Mouse (Mus musculus) adrenal gland, postnatal 10 days (tissue): ENCODE results near the gene Pole4. TPM values are rescaled to one million over a fixed set of nuclear protein-coding genes. Genes with fewer than 3 reads are reported as not detected.
A peak's percentile ranks its signal among the peaks of the same experiment; 100 is the strongest.
"Not testable (repeated sequence)": the region's sequence is repeated elsewhere in the genome, so short reads cannot be mapped to it uniquely, and the experiment has no call there.

ENCODE experiments used
- DNase-seq: peaks from one replicate; pipeline ENCODE4 v3.0.0; 2021; ENCODE audit warnings: mixed read lengths
- total RNA-seq, 2 experiments: library from RNA; stranded (reverse); gene quantifications; 2 replicates each; pipeline ENCODE4 v1.2.3; 2021

Pole4 gene
- total RNA-seq, 2 experiments from 2014 or later: 37.9 to 41.8 TPM

DNA sequence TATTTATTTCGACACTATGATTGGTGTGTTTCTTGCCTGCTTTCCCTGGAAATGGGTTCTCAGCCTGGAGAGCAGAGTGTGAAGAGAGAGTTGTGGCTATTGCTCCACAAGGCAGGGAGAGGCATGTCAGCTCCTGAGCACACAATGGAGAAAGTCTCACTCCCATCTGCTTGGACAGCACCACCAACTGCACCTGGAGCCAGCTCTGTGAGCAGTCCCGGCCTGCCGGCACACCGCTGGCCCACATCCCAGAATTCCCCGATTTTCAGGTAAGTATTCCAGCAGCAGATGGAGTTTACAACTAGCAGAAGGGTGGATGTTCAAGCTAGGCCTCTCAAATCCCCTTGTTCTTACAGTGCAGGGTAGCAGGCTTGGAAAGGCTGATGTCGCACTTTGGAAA is 10.1 kb upstream of the Pole4 start:
- DNase-seq: no peak

GRCm38 (mm10) chr6:82714841-82715240 is 9.7 kb upstream of the Pole4 start:
- DNase-seq: no peak

GRCm38 (mm10) chr6:82714243-82714642 is 9.1 kb upstream of the Pole4 start:
- peak; percentile 88 for DNase-seq

GRCm38 (mm10) chr6:82707742-82708141 is 2.6 kb upstream of the Pole4 start:
- DNase-seq: no peak

DNA sequence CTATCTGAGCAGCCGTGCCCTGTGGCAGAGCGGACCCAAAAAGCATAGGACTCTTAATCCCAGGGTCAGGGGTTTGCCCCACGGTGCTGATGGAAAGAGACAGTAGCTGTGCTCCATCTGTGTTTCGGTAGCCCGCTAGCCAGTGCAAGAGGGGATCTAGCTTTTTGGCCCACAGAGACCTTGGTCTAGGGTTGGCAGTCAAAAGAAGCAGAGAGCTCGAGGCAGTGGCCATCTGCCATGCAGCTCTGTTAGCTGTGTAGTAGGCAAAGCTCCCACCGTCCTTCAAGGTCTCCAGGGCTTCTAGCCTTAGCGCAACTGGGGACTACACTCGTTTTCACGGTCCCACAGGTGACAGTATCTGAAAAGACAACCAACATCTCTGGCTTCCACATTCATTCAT is 2.1 kb upstream of the Pole4 start:
- no peak for DNase-seq

GRCm38 (mm10) chr6:82703710-82704109 is 1.5 kb downstream of the Pole4 start:
- DNase-seq: no peak

- peak; percentile 96 for DNase-seq
Observed at GRCm38 (mm10) chr6:82702593-82703017, 2.6 kb downstream of the Pole4 start.

- no peak for DNase-seq
Observed at GRCm38 (mm10) chr6:82701296-82701695, 3.9 kb downstream of the Pole4 start.

- DNase-seq: no peak
Observed at GRCm38 (mm10) chr6:82699831-82700230, 5.3 kb downstream of the Pole4 start.

DNA sequence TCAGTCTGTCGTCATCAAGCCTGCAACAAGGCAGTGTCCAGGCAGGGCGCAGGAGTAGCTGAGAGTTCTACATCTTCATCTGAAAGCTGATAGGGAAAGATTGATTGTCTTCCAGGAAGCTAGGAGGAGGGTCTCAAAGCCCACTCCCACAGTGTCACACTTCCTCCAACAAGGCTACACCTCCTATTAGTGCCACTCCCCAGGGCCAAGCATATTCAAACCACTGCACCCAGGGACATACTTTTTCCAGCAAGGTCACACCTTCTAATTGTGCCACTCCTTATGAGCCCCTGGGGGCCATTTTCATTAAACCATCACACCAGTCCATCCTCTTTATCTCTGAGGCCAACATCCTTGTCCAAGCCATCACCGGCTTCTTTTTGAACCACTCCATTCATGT is 8.4 kb downstream of the Pole4 start:
- no peak for DNase-seq

DNA sequence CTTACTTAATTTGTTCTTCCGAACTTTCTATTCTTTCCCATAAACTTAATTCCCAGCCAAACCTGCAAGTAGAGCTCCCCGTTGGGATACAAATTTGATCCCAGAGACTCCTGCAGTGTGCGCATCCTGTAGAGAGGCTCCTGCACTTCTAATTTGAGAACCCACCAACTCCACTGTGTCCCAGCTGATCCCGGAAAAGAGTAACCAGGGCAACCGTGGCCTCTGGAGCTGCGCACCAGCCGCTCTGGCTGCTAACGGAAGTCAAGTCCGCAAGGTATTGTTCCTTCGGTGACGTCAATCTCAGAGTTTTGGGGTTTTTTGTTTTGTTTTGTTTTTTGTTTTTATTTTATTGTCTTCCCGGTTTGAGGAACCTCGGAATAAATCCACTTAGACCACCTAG is 10.5 kb downstream of the Pole4 start:
- DNase-seq: no peak

DNA sequence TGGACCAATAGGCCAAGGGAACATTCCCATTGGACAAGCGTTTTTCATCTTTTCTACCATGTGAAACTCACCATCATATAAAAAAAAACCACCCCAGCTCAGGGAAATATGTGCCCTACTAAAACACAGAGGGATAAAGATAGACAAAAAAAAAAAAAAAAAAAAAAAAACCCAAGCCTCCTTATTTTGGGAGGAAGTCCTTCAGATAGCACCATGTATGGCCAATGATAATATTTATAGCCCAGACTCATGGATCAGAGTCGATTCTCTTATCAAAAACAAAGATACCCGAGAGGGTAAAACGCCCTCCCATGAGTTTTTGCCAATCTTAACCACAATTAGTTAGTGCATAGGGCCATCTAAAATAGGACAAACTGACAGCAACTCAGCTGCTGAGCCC is 15.7 kb downstream of the Pole4 start:
- DNase-seq: no peak

DNA sequence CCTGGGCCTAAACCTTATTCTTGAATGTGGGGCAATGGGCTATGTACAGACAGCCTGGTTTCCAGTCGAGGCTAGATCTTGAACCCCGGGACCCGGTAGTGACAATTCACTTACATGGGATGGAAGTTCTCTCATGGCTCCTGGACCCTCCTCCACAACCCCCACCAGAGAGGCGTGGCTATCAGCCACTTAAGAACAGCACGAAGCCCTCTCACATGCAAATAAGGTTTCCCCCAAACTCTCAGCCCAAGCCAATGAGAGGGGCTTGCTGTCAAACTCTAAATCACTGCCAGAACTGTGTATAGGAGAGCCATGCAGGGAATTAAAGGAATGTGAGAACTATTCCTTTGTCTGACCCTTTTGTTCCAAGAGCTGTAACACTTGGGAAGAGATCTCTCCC is 16.6 kb downstream of the Pole4 start:
- DNase-seq: not testable (repeated sequence)

- DNase-seq: no peak
Observed at GRCm38 (mm10) chr6:82684136-82684535, 21.0 kb downstream of the Pole4 start.

DNA sequence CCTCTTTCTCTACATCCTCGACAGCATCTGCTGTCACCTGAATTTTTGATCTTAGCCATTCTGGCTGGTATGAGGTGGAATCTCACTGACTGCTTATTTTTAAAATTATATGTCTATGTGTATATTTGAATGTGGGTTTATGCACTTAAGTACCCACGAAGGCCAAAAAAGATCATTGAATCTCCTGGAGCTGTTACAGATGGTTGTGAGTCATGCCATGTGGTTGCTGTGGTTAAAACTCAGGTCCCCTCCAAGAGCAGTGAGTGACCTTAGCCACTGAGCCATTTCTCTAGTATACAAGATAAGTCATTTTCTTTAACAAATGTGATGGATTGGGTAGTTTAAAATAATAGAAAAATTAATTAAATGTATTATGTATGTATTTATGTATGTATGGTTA is 25.9 kb downstream of the Pole4 start:
- DNase-seq: not testable (repeated sequence)

GRCm38 (mm10) chr6:82677629-82678028 is 27.5 kb downstream of the Pole4 start:
- not testable (repeated sequence) for DNase-seq

DNA sequence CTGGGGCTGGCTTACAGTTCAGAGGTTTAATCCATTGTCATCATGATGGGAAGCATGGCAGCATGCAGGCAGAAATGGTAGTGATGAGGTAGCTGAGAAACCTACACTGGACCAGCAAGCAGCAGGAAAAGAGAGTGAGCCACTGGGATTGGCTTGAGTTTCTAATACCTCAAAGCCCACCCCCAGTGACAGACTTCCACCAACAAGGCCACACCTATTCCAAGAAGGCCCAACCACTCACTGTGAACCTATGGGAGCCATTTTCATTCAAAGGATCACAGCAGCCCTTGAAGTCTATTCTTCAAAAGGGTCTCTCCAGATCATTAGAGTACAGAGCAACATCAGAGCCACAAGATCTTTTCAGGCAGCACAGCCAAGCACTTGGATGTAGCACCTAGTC is 38.7 kb downstream of the Pole4 start:
- no peak for DNase-seq

DNA sequence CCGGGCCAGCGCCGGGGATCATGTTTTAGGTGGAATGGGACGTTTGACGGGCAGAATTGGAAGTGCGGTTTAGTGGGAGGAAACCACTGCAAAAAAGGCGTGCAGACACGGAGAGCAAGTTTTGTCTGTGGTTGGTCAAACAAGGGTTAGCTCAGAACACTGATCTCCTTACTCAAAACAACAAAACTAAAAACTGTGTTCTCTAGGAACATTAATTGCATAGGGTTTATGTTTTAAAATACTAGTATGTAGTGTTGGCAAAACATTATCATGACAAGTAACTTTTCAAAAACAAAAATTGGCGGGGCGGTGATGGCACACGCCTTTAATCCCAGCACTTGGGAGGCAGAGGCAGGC is 52.0 kb downstream of the Pole4 start:
- DNase-seq: no peak

DNA sequence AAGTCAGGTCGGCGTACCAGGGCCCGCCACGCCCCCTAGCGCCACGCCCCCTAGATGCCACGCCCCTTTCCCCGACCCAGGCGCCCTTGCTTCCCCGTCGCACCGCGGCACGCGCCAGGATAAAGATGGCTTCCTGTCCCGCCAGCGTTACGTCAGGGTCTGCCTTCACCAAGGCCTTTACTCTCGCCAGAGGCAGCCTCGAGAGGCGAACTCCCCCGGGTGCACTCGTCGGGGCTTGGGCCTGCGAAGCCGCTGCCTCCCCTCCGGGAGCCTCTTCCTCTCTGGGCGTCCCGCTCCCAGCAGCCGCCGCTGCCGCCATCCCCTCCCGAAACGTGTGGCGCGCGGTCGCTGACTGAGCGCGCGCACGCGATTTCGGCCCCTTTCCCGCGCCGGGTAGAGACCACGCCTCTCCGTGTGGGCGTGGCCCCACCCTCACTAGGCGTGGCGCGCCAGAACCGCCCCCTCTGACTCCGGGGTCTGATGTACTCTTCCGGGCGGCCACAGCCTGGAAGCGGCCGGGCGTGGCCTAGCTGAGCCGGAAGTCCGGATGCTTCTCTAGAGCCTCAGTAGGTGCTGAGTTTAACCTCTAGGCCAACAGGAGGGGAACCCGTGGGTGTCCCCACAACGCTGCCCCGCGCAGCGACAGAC is 52.5 kb downstream of the Pole4 start:
- peak; percentile 99 for DNase-seq

- no peak for DNase-seq
Observed at GRCm38 (mm10) chr6:82649096-82649495, 56.1 kb downstream of the Pole4 start.

DNA sequence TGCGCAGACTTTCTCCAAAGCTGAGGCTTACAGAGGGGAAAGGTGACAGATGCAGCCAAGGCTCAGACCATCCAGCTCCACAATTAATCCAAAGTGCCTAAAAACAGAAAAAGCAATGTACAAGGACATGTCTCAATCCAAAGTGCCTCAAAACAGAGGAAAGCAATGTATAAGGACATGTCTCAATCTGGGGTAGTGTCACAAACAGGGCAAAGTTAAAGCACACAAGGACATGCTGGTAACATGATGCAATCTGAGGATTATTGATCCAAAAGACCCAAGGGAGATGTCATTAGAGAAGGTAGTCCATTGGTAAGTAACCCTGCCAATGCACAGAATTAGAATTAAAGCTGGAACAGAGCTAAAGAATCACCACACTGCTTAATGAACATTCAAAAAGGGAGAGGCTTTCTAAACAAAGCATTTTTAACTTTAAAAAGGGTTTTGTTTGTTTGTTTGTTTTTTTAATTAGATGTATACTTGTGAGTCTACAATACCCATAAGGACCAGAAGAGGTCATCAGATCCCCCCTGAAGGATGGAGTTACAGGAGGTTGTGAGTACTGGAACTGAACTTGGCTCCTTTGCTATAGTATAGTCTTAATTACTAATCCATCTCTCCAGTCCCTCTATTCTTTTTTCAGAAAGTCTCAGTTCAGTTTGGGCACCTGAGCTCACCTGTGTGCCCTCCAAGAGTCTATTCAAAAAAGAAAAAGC is 57.1 kb downstream of the Pole4 start:
- DNase-seq: no peak

GRCm38 (mm10) chr6:82647001-82647400 is 58.2 kb downstream of the Pole4 start:
- DNase-seq: no peak

DNA sequence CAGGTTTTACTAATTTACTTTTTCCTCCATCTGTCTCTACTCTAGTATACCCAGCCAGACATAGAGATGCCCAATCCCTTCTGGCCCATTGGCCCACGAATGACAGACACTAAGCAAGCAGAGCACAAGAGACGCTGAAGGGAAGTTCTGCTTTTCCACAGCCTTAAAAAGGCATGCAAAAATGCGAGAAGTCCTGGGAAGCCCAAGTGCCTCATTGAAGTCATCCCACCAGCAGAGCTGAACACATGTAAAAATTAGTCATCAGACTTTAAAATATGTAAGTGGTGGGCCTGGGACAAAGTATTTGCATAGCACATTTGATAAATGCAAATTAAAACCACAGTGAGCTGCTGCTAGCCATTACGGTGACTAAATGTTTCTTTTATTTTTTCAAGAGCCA is 65.1 kb downstream of the Pole4 start:
- DNase-seq: no peak

DNA sequence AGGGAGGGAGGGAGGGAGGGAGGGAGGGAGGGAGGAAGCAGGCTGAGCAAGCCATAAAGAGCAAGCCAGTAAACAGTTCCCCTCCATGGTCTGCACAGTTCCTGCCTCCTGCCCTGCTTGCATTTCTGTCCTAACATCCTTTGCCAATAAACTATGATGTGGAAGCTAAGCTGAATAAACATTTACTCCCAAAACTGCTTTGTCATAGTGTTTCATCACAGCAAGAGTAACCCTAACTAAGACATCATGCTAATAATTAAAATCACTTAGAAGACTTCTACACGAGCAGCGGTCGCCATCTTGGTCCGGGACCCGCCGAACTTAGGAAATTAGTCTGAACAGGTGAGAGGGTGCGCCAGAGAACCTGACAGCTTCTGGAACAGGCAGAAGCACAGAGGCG is 79.8 kb downstream of the Pole4 start:
- DNase-seq: not testable (repeated sequence)
